ENCODE assay signal across 19 mouse cellular contexts in the genomic region with DNA sequence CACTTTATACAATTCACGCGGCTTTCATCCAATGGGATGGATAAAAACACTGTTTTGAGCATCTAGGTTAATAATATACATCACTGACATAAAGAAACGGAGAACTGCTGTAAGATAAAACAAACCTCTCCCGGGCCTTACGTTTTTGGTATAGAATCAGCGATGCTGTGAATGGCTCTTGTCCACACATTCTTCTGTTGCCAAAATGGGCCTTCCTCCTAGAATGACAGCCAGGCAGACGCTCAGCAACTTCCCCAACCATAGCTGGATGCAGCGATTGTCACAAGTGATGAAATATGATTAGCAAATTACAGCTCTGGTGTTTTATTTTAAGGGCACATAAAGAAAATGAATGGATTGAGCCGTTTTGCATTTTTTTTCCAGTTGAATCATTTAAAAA.
DNase-seq lines count a peak whose midpoint lies in the region; ATAC-seq and TF ChIP-seq lines count a peak whose summit lies in the region.
"Had no signal": no experiment of that assay in that cellular context is flagged by ENCODE, and none has a peak within 500 bp of the region (broad histone marks: within the 10 kb centered on the region; RNA-seq: fewer than 3 reads in every experiment).

No protein-coding gene starts in this region.

- H3K4me2 ChIP-seq in forebrain, embryonic 14.5 days (ENCODE audit: low read length), result no peak overlapping the region
- H3K4me2 ChIP-seq in kidney, embryonic 15.5 days, result no peak overlapping the region
- no peak overlapping the region for H3K4me2 ChIP-seq in lung, embryonic 16.5 days (ENCODE audit: low read depth, low read length)
- H3K4me2 ChIP-seq in myocyte (ENCODE audit: low read depth), result peak overlapping the region; percentile 30
- H3K4me2 ChIP-seq: hindbrain, embryonic 15.5 days; liver, embryonic 13.5 days had no signal

- H3K9ac ChIP-seq in forebrain, embryonic 14.5 days (ENCODE audit: low read length), result no peak overlapping the region
- H3K9ac ChIP-seq in kidney, embryonic 15.5 days, result no peak overlapping the region
- no peak overlapping the region for H3K9ac ChIP-seq in lung, embryonic 16.5 days (ENCODE audit: low read length)
- H3K9ac ChIP-seq: hindbrain, embryonic 15.5 days; liver, embryonic 13.5 days had no signal

- no peak overlapping the region for H3ac ChIP-seq in myocyte (ENCODE audit: control insufficient read depth, insufficient read length)

- DNase-seq in forebrain, embryonic 14.5 days (ENCODE audit: low spot score), result peak; percentile 46
- no peak for DNase-seq in forebrain, embryonic 10.5 days (ENCODE audit: extremely low spot score, low spot score)
- no peak for DNase-seq in kidney, postnatal 36 days
- no peak for DNase-seq in lung, postnatal 25 days (ENCODE audit: low spot score)
- DNase-seq: adrenal gland, postnatal 25 days; cerebellum, adult 18-20 months; gastrocnemius, postnatal 36 days; heart, postnatal 14 days; left cerebral cortex, postnatal 4 days; liver, embryonic 13.5 days; right cerebral cortex, postnatal 4 days; thymus, adult 2 months had no signal

- no peak; the same call in 1 of the 2 replicates for ATAC-seq in forebrain, embryonic 14.5 days
- no peak for ATAC-seq in kidney, embryonic 15.5 days (replicated peaks; ENCODE audit: low FRiP score)
- ATAC-seq in lung, embryonic 16.5 days (ENCODE audit: low read depth), result 0 out of 2 replicates have a peak, but pooled peaks have one; percentile 22
- ATAC-seq: intestine, embryonic 16.5 days had no signal

- 62% methylated on average over 9 of the region's 9 CpGs for WGBS in forebrain, embryonic 14.5 days
- 91% methylated on average over 9 of the region's 9 CpGs for WGBS in forebrain, embryonic 10.5 days
- 62% methylated on average over 9 of the region's 9 CpGs for WGBS in kidney, embryonic 15.5 days
- 49% methylated on average over 9 of the region's 9 CpGs for WGBS in lung, embryonic 16.5 days

- H3K9me3 ChIP-seq in forebrain, embryonic 14.5 days (replicated peaks; ENCODE audit: control insufficient read depth, low read length), result no peaks in the 10 kb centered on the region
- H3K9me3 ChIP-seq in forebrain, embryonic 10.5 days, result 0 out of 2 replicates have a peak, but pooled peaks cover 2% of the 10 kb centered on the region
- H3K9me3 ChIP-seq in kidney, embryonic 15.5 days (replicated peaks), result no peaks in the 10 kb centered on the region
- no peaks in the 10 kb centered on the region for H3K9me3 ChIP-seq in lung, embryonic 16.5 days (ENCODE audit: control insufficient read depth, low read length)
- H3K9me3 ChIP-seq: hindbrain, embryonic 15.5 days; liver, embryonic 13.5 days had no signal

- no peaks in the 10 kb centered on the region for H3K27me3 ChIP-seq in forebrain, embryonic 14.5 days (replicated peaks; ENCODE audit: control insufficient read depth, insufficient read depth, low read length)
- H3K27me3 ChIP-seq in forebrain, embryonic 10.5 days (ENCODE audit: poor library complexity, severe bottlenecking), result 0 out of 2 replicates have a peak, but pooled peaks cover 3% of the 10 kb centered on the region
- no peaks in the 10 kb centered on the region for H3K27me3 ChIP-seq in kidney, embryonic 15.5 days
- H3K27me3 ChIP-seq in lung, embryonic 16.5 days (ENCODE audit: control insufficient read depth, insufficient read depth, low read depth, low read length), result no peaks in the 10 kb centered on the region
- no peaks in the 10 kb centered on the region for H3K27me3 ChIP-seq in myocyte (ENCODE audit: control insufficient read depth, insufficient read depth, insufficient read length)
- H3K27me3 ChIP-seq: CH12.LX; hindbrain, embryonic 15.5 days; liver, embryonic 13.5 days had no signal

- TF ChIP-seq POLR2A in myocyte (IDR thresholded peaks at IDR 0.05; ENCODE audit: insufficient read length, low read depth), result no peak

- H3K27ac ChIP-seq in forebrain, embryonic 14.5 days (ENCODE audit: low read depth, low read length), result no peak overlapping the region
- no peak overlapping the region for H3K27ac ChIP-seq in forebrain, embryonic 10.5 days
- 0 out of 2 replicates have a peak overlapping the region, but pooled peaks have one; percentile 42 for H3K27ac ChIP-seq in kidney, embryonic 15.5 days
- peak overlapping the region; percentile 70 for H3K27ac ChIP-seq in lung, embryonic 16.5 days (ENCODE audit: low read length)
- H3K27ac ChIP-seq: hindbrain, embryonic 15.5 days; liver, embryonic 13.5 days had no signal

- no peaks in the 10 kb centered on the region for H3K79me2 ChIP-seq in myocyte (ENCODE audit: control insufficient read depth, insufficient read depth)

- H3K4me1 ChIP-seq in forebrain, embryonic 14.5 days (ENCODE audit: control insufficient read depth, insufficient read depth, low read length), result peaks cover 4% of the 10 kb centered on the region
- 0 out of 2 replicates have a peak, but pooled peaks cover 7% of the 10 kb centered on the region for H3K4me1 ChIP-seq in forebrain, embryonic 10.5 days
- peaks cover 16% of the 10 kb centered on the region for H3K4me1 ChIP-seq in kidney, embryonic 15.5 days
- peaks cover 5% of the 10 kb centered on the region; the same call in 1 of the 2 replicates for H3K4me1 ChIP-seq in lung, embryonic 16.5 days (replicated peaks; ENCODE audit: control insufficient read depth, insufficient read depth, low read length)
- H3K4me1 ChIP-seq: liver, embryonic 13.5 days had no signal

- H3K4me3 ChIP-seq in forebrain, embryonic 14.5 days (ENCODE audit: low read depth, low read length), result no peak overlapping the region
- H3K4me3 ChIP-seq in forebrain, embryonic 10.5 days, result no peak overlapping the region
- no peak overlapping the region for H3K4me3 ChIP-seq in kidney, embryonic 15.5 days (replicated peaks)
- no peak overlapping the region for H3K4me3 ChIP-seq in lung, embryonic 16.5 days (ENCODE audit: low read length)
- H3K4me3 ChIP-seq in myocyte, result no peak overlapping the region
- H3K4me3 ChIP-seq: erythroblast, embryonic 14.5 days; hindbrain, embryonic 15.5 days; liver, embryonic 13.5 days had no signal

- H3K36me3 ChIP-seq in forebrain, embryonic 14.5 days (ENCODE audit: control insufficient read depth, insufficient read depth, low read length), result no peaks in the 10 kb centered on the region
- H3K36me3 ChIP-seq in forebrain, embryonic 10.5 days (replicated peaks), result no peaks in the 10 kb centered on the region
- H3K36me3 ChIP-seq in kidney, embryonic 15.5 days, result no peaks in the 10 kb centered on the region
- no peaks in the 10 kb centered on the region for H3K36me3 ChIP-seq in lung, embryonic 16.5 days (ENCODE audit: control insufficient read depth, insufficient read depth, low read length)
- no peaks in the 10 kb centered on the region for H3K36me3 ChIP-seq in myocyte (ENCODE audit: control insufficient read depth, insufficient read depth)
- H3K36me3 ChIP-seq: hindbrain, embryonic 15.5 days; liver, embryonic 13.5 days had no signal

TF ChIP-seq in myocyte, 11 proteins besides CTCF, POLR2A, EP300 and RAD21:
- TF ChIP-seq MYOD1 (IDR thresholded peaks at IDR 0.05; ENCODE audit: control insufficient read depth in 1 of 3, insufficient read length in 2 of 3, low read depth in 2 of 3) (no peak), MAX (IDR thresholded peaks at IDR 0.05; ENCODE audit: low read depth) (no peak), TCF3 (IDR thresholded peaks at IDR 0.05; ENCODE audit: insufficient read length, low read depth) (no peak), SRF (IDR thresholded peaks at IDR 0.05; ENCODE audit: control insufficient read depth, insufficient read length, low read depth) (no peak), REST (IDR thresholded peaks at IDR 0.05; ENCODE audit: insufficient read depth, insufficient read length) (no peak), USF1 (IDR thresholded peaks at IDR 0.05; ENCODE audit: low read depth) (no peak)

Comparison
In these comparisons a context has a peak if more than half of its experiments do, and no peak if none do; other contexts are left out.
1. H3K27ac ChIP-seq: peak in kidney, embryonic 15.5 days (single experiment) and lung, embryonic 16.5 days (single experiment); none in forebrain, embryonic 14.5 days (single experiment) and forebrain, embryonic 10.5 days (single experiment).